Mouse (Mus musculus) brain, adult 2 months (tissue): ENCODE results near the gene Igsf8.

Experiments
- DNase-seq: peaks from one replicate; pipeline ENCODE4 v3.0.0; 2011; ENCODE audit warnings: low read depth, low spot score

The Igsf8 gene

GRCm38 (mm10) chr1:172346707-172347106 is 85.3 kb downstream of the Igsf8 start:
- peak; percentile 65 for DNase-seq

DNA sequence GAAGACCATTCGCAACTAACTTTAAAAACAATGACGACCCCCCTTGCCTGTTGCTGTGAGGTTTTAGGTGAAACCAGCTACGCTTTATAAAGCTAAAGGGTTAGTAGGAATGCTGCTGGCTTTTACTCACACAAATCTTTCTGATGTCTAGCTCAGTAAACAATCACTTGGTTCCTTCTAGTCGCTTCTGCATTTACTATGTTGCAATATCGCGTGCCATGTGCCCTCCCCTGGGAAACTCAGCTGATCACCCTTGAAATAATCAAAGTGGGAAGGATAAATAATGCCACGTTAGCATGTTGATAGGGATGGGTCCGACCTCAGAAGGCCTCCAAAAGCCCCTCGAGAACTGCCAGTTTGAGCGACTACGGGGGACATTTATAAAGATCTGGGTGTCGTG is 85.9 kb downstream of the Igsf8 start:
- DNase-seq = no peak

DNA sequence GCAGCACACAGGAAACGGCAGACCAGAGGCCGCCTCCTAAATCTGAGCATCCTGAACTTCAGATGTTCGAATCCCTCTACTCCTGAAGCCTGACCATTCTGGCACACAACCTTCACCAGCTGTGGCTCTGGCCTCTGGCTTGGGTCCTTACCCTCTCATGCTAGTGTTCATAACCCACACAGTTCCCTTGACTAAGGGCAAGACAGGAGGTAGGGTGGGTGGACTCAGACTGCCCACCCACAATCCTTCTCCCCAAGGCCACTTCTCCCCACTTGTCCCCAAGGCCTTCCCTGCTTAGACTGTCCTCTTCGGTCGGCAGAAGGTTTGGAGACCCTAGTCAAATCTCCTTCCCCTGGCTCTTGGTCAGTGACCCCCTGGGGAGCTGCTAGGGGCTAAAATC is 88.1 kb downstream of the Igsf8 start:
- no peak for DNase-seq

GRCm38 (mm10) chr1:172349916-172350812 is 88.7 kb downstream of the Igsf8 start:
- peak; percentile 94 for DNase-seq

- no peak for DNase-seq
Measured at GRCm38 (mm10) chr1:172352001-172352400, 90.6 kb downstream of the Igsf8 start.

DNA sequence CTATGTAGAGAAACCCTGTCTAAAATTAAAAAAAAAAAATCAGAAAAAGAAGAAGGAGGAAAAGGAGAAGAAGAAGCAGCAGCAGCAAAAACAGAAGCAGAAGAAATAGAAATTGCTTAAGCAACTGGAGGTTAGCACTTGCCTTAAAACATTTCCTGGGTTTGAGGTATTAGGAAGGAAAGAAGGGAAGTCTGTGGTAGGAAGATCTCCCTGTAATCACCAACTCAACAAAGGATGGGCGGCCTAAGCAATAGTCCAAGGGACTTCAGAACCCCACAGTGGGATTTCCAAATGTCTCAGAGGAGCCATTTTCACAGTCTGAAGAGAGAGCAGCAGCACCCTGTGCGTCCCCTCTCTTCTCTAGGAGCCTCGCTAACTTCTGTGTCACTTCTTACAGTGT is 91.0 kb downstream of the Igsf8 start:
- no peak for DNase-seq

GRCm38 (mm10) chr1:172355336-172355735 is 93.9 kb downstream of the Igsf8 start:
- no peak for DNase-seq

DNA sequence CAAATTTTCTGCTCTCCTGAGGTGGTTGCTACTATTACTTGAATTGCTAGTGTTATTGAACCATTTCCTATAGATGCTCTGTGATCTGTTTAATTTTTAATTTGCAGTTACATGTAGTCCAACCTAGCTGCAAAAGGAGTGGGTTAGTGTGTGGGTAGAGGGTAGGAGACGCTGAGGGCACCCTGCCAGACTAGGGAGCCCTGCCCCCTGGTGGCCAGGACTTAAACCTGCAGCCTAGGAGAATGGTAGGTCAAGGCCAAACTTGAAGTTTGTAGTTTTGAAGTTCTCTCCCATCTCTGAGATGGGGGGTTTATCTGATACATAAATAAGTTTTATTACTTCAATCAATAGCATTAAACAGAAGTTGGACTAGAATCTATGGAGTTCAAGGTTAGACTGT is 96.1 kb downstream of the Igsf8 start:
- peak; percentile 75 for DNase-seq

DNA sequence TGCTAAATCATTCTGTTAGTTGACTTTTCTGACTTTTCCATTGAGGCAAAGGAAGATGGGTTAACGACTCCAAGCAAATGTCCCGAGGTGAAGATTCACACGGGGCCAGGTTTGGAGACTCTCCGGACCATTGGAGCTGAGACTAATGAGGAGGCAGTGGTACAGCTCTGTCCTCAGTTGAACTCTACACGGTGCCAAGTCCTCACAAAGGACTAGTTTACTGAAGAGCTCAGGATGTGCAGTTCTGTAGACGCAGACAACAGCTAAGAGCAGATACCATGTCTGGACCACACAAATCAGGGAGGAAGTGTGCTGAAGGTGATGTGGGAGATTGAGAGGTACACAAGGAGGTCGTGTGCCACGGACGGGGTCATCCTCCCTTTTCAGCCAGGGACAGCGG is 96.9 kb downstream of the Igsf8 start:
- DNase-seq = peak; percentile 61

- peak; percentile 81 for DNase-seq
Measured at GRCm38 (mm10) chr1:172364684-172365083, 103.2 kb downstream of the Igsf8 start.

- DNase-seq = peak; percentile 34
Measured at GRCm38 (mm10) chr1:172368768-172369418, 107.5 kb downstream of the Igsf8 start.
